Mouse (Mus musculus) lung, postnatal 0 days (tissue): ENCODE measurements at regions not wholly inside any gene's neighbourhood (a gene's known extent, or its start where the extent isn't known, plus 50 kb on each side); places are given as distances from the start of the nearest gene placed in this dataset.

Experiments used
- ATAC-seq: fragments of 200-750 bp; cut with Nextera tagmentation; 2 replicates; pipeline ENCODE4 v1.8.0; 2017; ENCODE audit warnings: moderate library complexity
- DNase-seq: peaks from one replicate; pipeline ENCODE4 v3.0.0-alpha.2; 2016; ENCODE audit warnings: low spot score
- H3K27ac ChIP-seq: fragments of 300-500 bp; sonication (generic); 2 replicates; pipeline ENCODE4 v1.5.1; 2014; ENCODE audit warnings: antibody characterized with exemption, mild to moderate bottlenecking, low read length, mixed read lengths
- H3K27me3 ChIP-seq: fragments of 300-500 bp; sonication (generic); replicated peaks from 2 replicates; pipeline ENCODE4 v1.6.1; 2014; ENCODE audit warnings: low read length, mixed read lengths; ENCODE audit not compliant: insufficient read depth
- H3K36me3 ChIP-seq: fragments of 300-500 bp; sonication (generic); 2 replicates; pipeline ENCODE4 v1.6.1; 2014; ENCODE audit warnings: low read length, mixed read lengths; ENCODE audit not compliant: insufficient read depth
- H3K4me1 ChIP-seq: fragments of 300-500 bp; sonication (generic); 2 replicates; pipeline ENCODE4 v1.6.1; 2014; ENCODE audit warnings: antibody characterized with exemption, low read depth, low read length, mixed read lengths; ENCODE audit not compliant: insufficient read depth
- H3K4me2 ChIP-seq: fragments of 300-500 bp; sonication (generic); replicated peaks from 2 replicates; pipeline ENCODE4 v1.6.1; 2014; ENCODE audit warnings: low read depth, mild to moderate bottlenecking, low read length, moderate library complexity, mixed read lengths
- H3K4me3 ChIP-seq: fragments of 300-500 bp; sonication (generic); 2 replicates; pipeline ENCODE4 v1.5.1; 2014; ENCODE audit warnings: low read depth, low read length
- H3K9ac ChIP-seq: fragments of 300-500 bp; sonication (generic); replicated peaks from 2 replicates; pipeline ENCODE4 v1.6.1; 2014; ENCODE audit warnings: low read depth, mild to moderate bottlenecking
- H3K9me3 ChIP-seq: fragments of 300-500 bp; sonication (generic); 2 replicates; pipeline ENCODE4 v1.6.1; 2016; ENCODE audit warnings: low read length, mixed read lengths
- CTCF ChIP-seq: IDR thresholded peaks from 2 replicates; pipeline ENCODE4 v1.5.1; 2016; ENCODE audit warnings: antibody characterized with exemption, mild to moderate bottlenecking
- EP300 ChIP-seq: IDR thresholded peaks from 2 replicates; pipeline ENCODE4 v1.6.1; 2016; ENCODE audit warnings: antibody characterized with exemption, mild to moderate bottlenecking, control low read depth
- WGBS: fragments of 180-500 bp; shearing (Covaris S2); extraction: QIAGEN DNeasy Blood & Tissue Kit; methylation state at CpG from one replicate; pipeline ENCODE4 v1.1.7; 2014; 5-methylcytosine and 5-hydroxymethylcytosine counted together

GRCm38 (mm10) chr1:51625079-51625478 lies 146.9 kb upstream of the Nabp1 start:
- Histone ChIP-seq H3K4me3 (no peak overlapping the region), H3K4me1 (no peaks in the 10 kb centered on the region), H3K27me3 (no peaks in the 10 kb centered on the region), H3K27ac (no peak overlapping the region), H3K4me2 (no peak overlapping the region), H3K9ac (no peak overlapping the region), H3K9me3 (no peaks in the 10 kb centered on the region), H3K36me3 (no peaks in the 10 kb centered on the region)
- no peak for DNase-seq
- no peak for ATAC-seq
- WGBS = 81% methylated on average over 7 of the region's 7 CpGs
- TF ChIP-seq CTCF (no peak), EP300 (no peak)

GRCm38 (mm10) chr1:51624551-51624950 lies 146.3 kb upstream of the Nabp1 start:
- Histone ChIP-seq H3K36me3 (no peaks in the 10 kb centered on the region), H3K4me1 (no peaks in the 10 kb centered on the region), H3K9ac (no peak overlapping the region), H3K9me3 (no peaks in the 10 kb centered on the region), H3K27me3 (no peaks in the 10 kb centered on the region), H3K4me2 (no peak overlapping the region), H3K4me3 (no peak overlapping the region), H3K27ac (no peak overlapping the region)
- no peak for TF ChIP-seq EP300
- no peak for TF ChIP-seq CTCF
- WGBS = 69% methylated on average over 2 of the region's 2 CpGs
- no peak for ATAC-seq
- peak; percentile 24 for DNase-seq

GRCm38 (mm10) chr1:51622986-51623385 lies 144.8 kb upstream of the Nabp1 start:
- Histone ChIP-seq H3K4me2 (no peak overlapping the region), H3K9me3 (no peaks in the 10 kb centered on the region), H3K9ac (no peak overlapping the region), H3K4me3 (no peak overlapping the region), H3K4me1 (no peaks in the 10 kb centered on the region), H3K27me3 (no peaks in the 10 kb centered on the region), H3K36me3 (no peaks in the 10 kb centered on the region), H3K27ac (no peak overlapping the region)
- WGBS = 82% methylated on average over 3 of the region's 3 CpGs
- TF ChIP-seq CTCF (no peak), EP300 (no peak)
- DNase-seq (no peak), ATAC-seq (no peak)

- H3K27me3 ChIP-seq = no peaks in the 10 kb centered on the region
- H3K4me2 ChIP-seq = no peak overlapping the region
- DNase-seq = no peak
- WGBS = 70% methylated on average over 9 of the region's 9 CpGs
- H3K9me3 ChIP-seq = no peaks in the 10 kb centered on the region
- no peak overlapping the region for H3K27ac ChIP-seq
- TF ChIP-seq EP300 (no peak), CTCF (no peak)
- no peaks in the 10 kb centered on the region for H3K36me3 ChIP-seq
- H3K4me3 ChIP-seq = no peak overlapping the region
- H3K9ac ChIP-seq = no peak overlapping the region
- ATAC-seq = no peak
- H3K4me1 ChIP-seq = no peaks in the 10 kb centered on the region
Observed at GRCm38 (mm10) chr1:51622181-51622862, 144.1 kb upstream of the Nabp1 start.

GRCm38 (mm10) chr1:51621062-51621461 lies 142.8 kb upstream of the Nabp1 start:
- H3K4me2 ChIP-seq = no peak overlapping the region
- no peak overlapping the region for H3K4me3 ChIP-seq
- ATAC-seq (no peak), DNase-seq (no peak)
- H3K4me1 ChIP-seq = no peaks in the 10 kb centered on the region
- no peaks in the 10 kb centered on the region for H3K9me3 ChIP-seq
- no peak overlapping the region for H3K9ac ChIP-seq
- TF ChIP-seq CTCF = no peak
- TF ChIP-seq EP300 = no peak
- no peaks in the 10 kb centered on the region for H3K27me3 ChIP-seq
- WGBS = 79% methylated on average over 6 of the region's 6 CpGs
- H3K36me3 ChIP-seq = no peaks in the 10 kb centered on the region
- no peak overlapping the region for H3K27ac ChIP-seq

GRCm38 (mm10) chr1:51617502-51618251 lies 139.5 kb upstream of the Nabp1 start:
- H3K27me3 ChIP-seq = no peaks in the 10 kb centered on the region
- DNase-seq = peak; percentile 34

More at GRCm38 (mm10) chr1:51617502-51618251, 139.5 kb upstream of the Nabp1 start:
- Histone ChIP-seq H3K4me3 (no peak overlapping the region), H3K4me1 (no peaks in the 10 kb centered on the region), H3K4me2 (no peak overlapping the region), H3K9ac (no peak overlapping the region), H3K36me3 (no peaks in the 10 kb centered on the region), H3K9me3 (no peaks in the 10 kb centered on the region), H3K27ac (no peak overlapping the region)
- no peak for TF ChIP-seq EP300
- TF ChIP-seq CTCF = no peak
- ATAC-seq = no peak
- WGBS = 51% methylated on average over 13 of the region's 13 CpGs
